18 mouse cellular contexts compared by ENCODE assay signal in the genomic region with DNA sequence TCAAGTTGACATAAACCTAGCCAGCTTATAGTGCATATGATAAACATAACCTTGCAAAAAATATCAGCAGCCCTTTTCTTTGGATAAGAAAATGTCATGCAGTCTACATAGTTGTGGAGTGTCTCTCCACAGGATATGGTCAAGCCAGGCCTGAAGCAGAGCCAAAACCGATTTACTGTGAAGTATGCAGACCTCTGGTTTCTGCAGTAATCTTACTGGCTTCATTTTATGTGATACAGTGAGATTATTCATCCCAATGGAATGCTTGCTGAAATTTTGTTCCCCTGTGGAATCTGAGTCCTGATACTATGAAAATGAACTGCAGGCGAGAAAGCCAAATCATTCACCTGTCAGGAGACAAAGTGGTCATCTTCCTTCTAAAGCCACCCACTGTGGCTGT.
"Had no signal": no experiment of that assay in that cellular context is flagged by ENCODE, and none has a peak within 500 bp of the region (broad histone marks: within the 10 kb centered on the region; RNA-seq: fewer than 3 reads in every experiment).

No protein-coding gene starts in this region.

- ATAC-seq: liver, postnatal 0 days; midbrain, embryonic 15.5 days had no signal

- H3K27ac ChIP-seq: kidney, postnatal 0 days; limb, embryonic 12.5 days; liver, embryonic 13.5 days; lung, embryonic 15.5 days; macrophage; midbrain, embryonic 15.5 days; neural tube, embryonic 13.5 days; stomach, postnatal 0 days had no signal

- H3K9me3 ChIP-seq: liver, embryonic 13.5 days; lung, embryonic 15.5 days had no signal

- H3K27me3 ChIP-seq: limb, embryonic 12.5 days; liver, embryonic 13.5 days; lung, embryonic 15.5 days; megakaryocyte, embryonic 14.5 days; midbrain, embryonic 15.5 days; neural tube, embryonic 13.5 days had no signal

- H3K36me3 ChIP-seq: limb, embryonic 12.5 days; liver, embryonic 13.5 days; lung, embryonic 15.5 days; neural tube, embryonic 13.5 days had no signal

- DNase-seq: kidney, postnatal 36 days; liver; liver, embryonic 13.5 days; liver, postnatal 0 days; lung, postnatal 14 days; retina, postnatal 1 day; right cerebral cortex, postnatal 25 days; thymus, adult 18-20 months; thymus, postnatal 14 days had no signal

- H3K9ac ChIP-seq: limb, embryonic 12.5 days; liver, embryonic 13.5 days; liver, postnatal 0 days; lung, embryonic 15.5 days; midbrain, embryonic 15.5 days; neural tube, embryonic 13.5 days had no signal

- H3K4me2 ChIP-seq: limb, embryonic 12.5 days; liver, embryonic 13.5 days; lung, embryonic 15.5 days; midbrain, embryonic 11.5 days; midbrain, embryonic 15.5 days; neural tube, embryonic 13.5 days had no signal

- H3K4me1 ChIP-seq: limb, embryonic 12.5 days; liver, embryonic 13.5 days; midbrain, embryonic 15.5 days; neural tube, embryonic 13.5 days had no signal

- H3K4me3 ChIP-seq: limb, embryonic 12.5 days; liver, embryonic 13.5 days; lung, embryonic 15.5 days; megakaryocyte, embryonic 14.5 days; midbrain, embryonic 15.5 days; neural tube, embryonic 13.5 days had no signal
